Mouse (Mus musculus): Measurements from ENCODE around the gene Mymk.

DNA sequence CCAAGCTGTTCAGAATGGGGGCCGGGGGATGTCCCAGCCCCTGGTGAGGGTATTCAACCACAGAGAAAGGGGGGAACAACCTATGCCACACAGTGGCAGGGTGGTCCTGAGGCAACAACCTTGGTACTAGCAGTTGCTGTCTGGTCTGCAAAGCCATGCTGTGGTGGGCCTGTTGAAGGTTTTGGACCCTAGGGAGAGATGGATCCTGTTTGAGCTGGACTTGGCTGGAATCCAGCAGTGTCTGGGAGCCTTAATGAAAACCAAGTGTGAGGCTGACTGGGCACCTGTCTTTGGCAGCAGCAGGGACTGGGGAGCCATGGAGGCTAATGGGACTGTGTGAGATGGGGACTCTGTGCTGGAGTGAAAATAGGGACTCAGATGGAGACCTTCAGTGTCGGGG is 7.7 kb upstream of the Mymk start:
- no peak for TF ChIP-seq CTCF (IDR thresholded peaks at IDR 0.05; ENCODE audit: low read depth)
- no peak for TF ChIP-seq EP300 (IDR thresholded peaks at IDR 0.05; ENCODE audit: low read depth)
